Mouse (Mus musculus) heart, adult 2 months (tissue): ENCODE measurements at regions not wholly inside any gene's neighbourhood (a gene's known extent, or its start where the extent isn't known, plus 50 kb on each side); places are given as distances from the start of the nearest gene placed in this dataset.

Experiments used
- DNase-seq, 2 experiments: peaks; one replicate each; pipeline ENCODE4 v3.0.0; 2021
- H3K27ac ChIP-seq: fragments of 200-600 bp; 2 replicates; pipeline ENCODE4 v1.8.1; 2022
- H3K27me3 ChIP-seq: fragments of 200-500 bp; 2 replicates; pipeline ENCODE4 v1.6.1; 2012; ENCODE audit warnings: mild to moderate bottlenecking, low read length, inconsistent platforms, mixed read lengths; ENCODE audit not compliant: control insufficient read depth, insufficient read depth
- H3K36me3 ChIP-seq: fragments of 200-500 bp; 2 replicates; pipeline ENCODE4 v1.6.1; 2012; ENCODE audit warnings: low read length, inconsistent platforms; ENCODE audit not compliant: control insufficient read depth, insufficient read depth
- H3K4me1 ChIP-seq: fragments of 200-500 bp; 2 replicates; pipeline ENCODE4 v1.6.1; 2011; ENCODE audit warnings: low read length; ENCODE audit not compliant: control insufficient read depth, insufficient read depth
- H3K4me3 ChIP-seq: fragments of 200-600 bp; 2 replicates; pipeline ENCODE4 v1.8.1; 2022
- H3K79me2 ChIP-seq: fragments of 200-500 bp; replicated peaks from 2 replicates; pipeline ENCODE4 v1.6.1; 2012; ENCODE audit warnings: mild to moderate bottlenecking, inconsistent platforms, low read length, moderate library complexity, mixed read lengths; ENCODE audit not compliant: control insufficient read depth, insufficient read depth
- H3K9ac ChIP-seq: fragments of 200-500 bp; 2 replicates; pipeline ENCODE4 v1.6.1; 2012; ENCODE audit warnings: low read depth, mild to moderate bottlenecking, control low read depth, inconsistent platforms, low read length, mixed read lengths
- CTCF ChIP-seq: fragments of 200-600 bp; IDR thresholded peaks from 2 replicates; pipeline ENCODE4 v1.8.1; 2022; ENCODE audit warnings: antibody characterized with exemption, mild to moderate bottlenecking, moderate library complexity
- EP300 ChIP-seq: fragments of 200-500 bp; IDR thresholded peaks from 2 replicates; pipeline ENCODE4 v1.6.1; 2011; ENCODE audit warnings: low read depth, low read length, control low read depth; ENCODE audit not compliant: insufficient read depth
- POLR2A ChIP-seq: fragments of 200-500 bp; IDR thresholded peaks from 2 replicates; pipeline ENCODE4 v1.6.1; 2011; ENCODE audit warnings: mild to moderate bottlenecking, low read depth, low read length, control low read depth; ENCODE audit not compliant: insufficient read depth
- WGBS: fragments of 180-500 bp; shearing (Covaris S2); methylation state at CpG from one replicate; pipeline ENCODE4 v1.1.7; 2018; 5-methylcytosine and 5-hydroxymethylcytosine counted together
- intact Hi-C: fragments of 180-260 bp; cut with DNase I; formaldehyde crosslinking; loops from one replicate; pipeline ENCODE4 v1.15.1; 2025

DNA sequence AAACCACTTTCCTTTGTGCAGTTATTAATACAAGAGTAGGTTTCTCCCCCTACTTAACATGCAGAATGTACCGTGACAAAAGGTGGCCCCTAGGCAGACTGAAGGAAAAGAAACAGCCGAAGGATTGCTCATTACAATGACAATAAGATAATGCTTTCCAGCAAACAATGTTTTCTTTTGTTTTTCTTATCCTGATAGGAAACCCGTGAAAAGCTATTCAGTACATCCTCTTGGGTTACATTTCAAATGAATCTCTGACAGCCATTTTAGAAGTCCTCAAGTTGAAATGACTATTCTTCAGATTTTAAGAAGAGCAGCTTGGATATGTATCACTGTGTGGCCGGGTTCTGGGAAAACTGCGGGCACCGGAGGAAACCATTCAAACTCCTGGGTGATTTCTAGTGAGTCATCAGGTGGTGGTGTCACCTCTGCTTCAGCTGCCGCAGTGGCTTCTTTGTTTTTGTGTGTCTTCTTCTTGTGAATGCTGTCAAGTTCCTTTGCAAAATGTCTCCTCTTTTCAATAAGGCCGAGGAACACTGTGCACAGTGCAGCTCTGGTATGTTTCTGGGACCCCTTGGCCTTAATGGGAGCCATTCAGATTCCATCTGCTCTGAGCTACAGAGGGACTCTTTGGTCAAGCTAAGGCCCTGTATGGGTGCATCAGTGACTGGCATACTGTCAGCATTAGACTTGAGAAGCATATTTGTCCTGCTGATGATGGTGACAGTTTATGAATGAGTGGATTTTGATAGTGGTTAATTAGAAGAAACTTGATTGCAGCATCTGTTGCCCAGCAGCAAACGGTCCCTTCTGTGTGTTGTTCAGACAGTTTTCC, 393.1 kb downstream of the Rnd3 start:
- Histone ChIP-seq H3K9ac (no peak overlapping the region), H3K36me3 (no peaks in the 10 kb centered on the region), H3K79me2 (no peaks in the 10 kb centered on the region), H3K4me1 (no peaks in the 10 kb centered on the region), H3K4me3 (no peak overlapping the region), H3K27me3 (no peaks in the 10 kb centered on the region), H3K27ac (no peak overlapping the region)
- TF ChIP-seq CTCF (no peak), EP300 (no peak), POLR2A (no peak)
- no peak for DNase-seq
- 60% methylated on average over 9 of the region's 9 CpGs for WGBS
- intact Hi-C loops, result no loop called here

DNA sequence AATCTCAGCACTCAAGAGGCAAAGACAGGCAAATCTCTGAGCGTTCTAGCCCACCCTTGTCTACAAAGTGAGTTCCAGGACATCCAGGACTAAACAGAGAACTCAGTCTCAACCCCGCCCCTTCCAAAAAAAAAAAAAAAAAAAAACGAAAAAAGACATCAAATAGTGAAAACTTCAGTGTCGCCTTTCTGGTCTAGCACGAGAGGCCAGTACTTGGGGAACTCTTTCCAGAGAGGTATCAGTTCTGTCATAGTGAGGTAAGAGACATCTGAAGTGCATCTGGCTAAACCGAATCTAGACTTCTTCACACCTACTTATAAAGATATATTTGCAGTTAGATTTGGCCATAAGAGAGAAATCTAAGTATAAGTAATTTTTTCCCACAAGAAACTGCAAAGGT, 393.8 kb downstream of the Rnd3 start:
- H3K4me3 ChIP-seq, result no peak overlapping the region
- H3K36me3 ChIP-seq, result no peaks in the 10 kb centered on the region
- H3K4me1 ChIP-seq, result no peaks in the 10 kb centered on the region
- no peaks in the 10 kb centered on the region for H3K27me3 ChIP-seq
- no peaks in the 10 kb centered on the region for H3K79me2 ChIP-seq
- no peak for DNase-seq
- no peak for TF ChIP-seq EP300
- no peak for TF ChIP-seq POLR2A
- TF ChIP-seq CTCF, result no peak
- WGBS, result 76% methylated on average over 6 of the region's 6 CpGs
- intact Hi-C loops, result no loop called here
- H3K9ac ChIP-seq, result no peak overlapping the region
- H3K27ac ChIP-seq, result no peak overlapping the region

DNA sequence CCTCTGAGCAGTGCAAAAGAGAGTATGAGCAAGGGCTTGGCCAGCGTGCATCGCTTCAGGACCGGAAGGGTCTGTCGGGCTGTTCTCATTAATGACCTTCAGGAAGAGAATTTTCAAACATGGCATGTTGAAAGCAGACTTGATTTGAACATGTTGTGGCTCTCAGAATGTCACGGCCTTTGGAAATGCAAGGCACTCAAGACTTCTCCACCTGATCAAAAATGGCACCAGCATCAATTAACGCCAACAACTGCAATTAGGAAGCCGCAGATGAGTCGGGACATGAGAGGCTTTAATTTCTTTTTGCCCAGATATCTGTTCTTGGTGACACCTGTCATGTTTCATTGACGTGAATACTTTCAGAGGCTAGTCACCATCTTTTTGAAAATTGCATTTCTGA, 396.5 kb downstream of the Rnd3 start:
- no peak for DNase-seq
- intact Hi-C loops, result no loop called here
- Histone ChIP-seq H3K4me1 (no peaks in the 10 kb centered on the region), H3K9ac (no peak overlapping the region), H3K36me3 (no peaks in the 10 kb centered on the region), H3K79me2 (no peaks in the 10 kb centered on the region), H3K27ac (no peak overlapping the region), H3K4me3 (no peak overlapping the region), H3K27me3 (no peaks in the 10 kb centered on the region)
- WGBS, result 59% methylated on average over 9 of the region's 9 CpGs
- TF ChIP-seq EP300 (no peak), CTCF (no peak), POLR2A (no peak)

- WGBS, result 76% methylated on average over 5 of the region's 5 CpGs
- Histone ChIP-seq H3K79me2 (no peaks in the 10 kb centered on the region), H3K27ac (no peak overlapping the region), H3K36me3 (no peaks in the 10 kb centered on the region), H3K27me3 (no peaks in the 10 kb centered on the region), H3K4me3 (no peak overlapping the region), H3K4me1 (no peaks in the 10 kb centered on the region), H3K9ac (no peak overlapping the region)
- intact Hi-C loops, result no loop called here
- DNase-seq, result no peak
- TF ChIP-seq EP300, result no peak
- TF ChIP-seq POLR2A, result no peak
These were observed 398.1 kb downstream of the Rnd3 start for GRCm38 (mm10) chr2:50750799-50751198.

DNA sequence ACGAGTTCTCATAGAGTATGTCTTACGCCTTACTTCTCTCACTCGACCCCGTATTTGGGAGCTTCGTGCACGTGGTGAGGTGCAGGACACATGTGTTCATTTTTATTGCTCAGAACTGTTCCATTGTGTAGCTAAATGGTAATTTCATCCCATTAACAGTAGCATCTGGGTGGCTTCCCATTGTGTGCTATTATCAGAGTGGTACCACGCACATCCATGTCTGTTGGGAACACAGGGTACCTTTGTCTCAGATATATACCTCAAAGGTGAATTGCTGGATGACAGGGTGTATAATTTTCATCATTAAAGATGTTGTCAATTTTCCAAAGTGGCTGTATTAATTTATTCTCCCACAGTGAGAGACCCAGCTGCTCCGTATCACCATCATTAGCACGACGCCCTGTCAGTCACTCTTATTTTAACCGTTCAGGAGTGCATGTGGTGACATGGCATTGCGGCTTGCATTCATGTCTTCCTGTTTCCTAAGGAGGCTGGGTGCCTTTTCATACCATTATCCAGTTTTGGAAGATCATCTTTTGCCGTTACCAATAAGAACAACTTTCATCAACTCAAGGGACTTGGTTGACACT, 404.2 kb downstream of the Rnd3 start:
- Histone ChIP-seq H3K36me3 (no peaks in the 10 kb centered on the region), H3K4me1 (no peaks in the 10 kb centered on the region), H3K27ac (no peak overlapping the region), H3K4me3 (no peak overlapping the region), H3K79me2 (no peaks in the 10 kb centered on the region), H3K27me3 (no peaks in the 10 kb centered on the region), H3K9ac (no peak overlapping the region)
- 92% methylated on average over 13 of the region's 13 CpGs for WGBS
- no peak for DNase-seq
- intact Hi-C loops, result no loop called here
- TF ChIP-seq POLR2A (no peak), EP300 (no peak), CTCF (no peak)

DNA sequence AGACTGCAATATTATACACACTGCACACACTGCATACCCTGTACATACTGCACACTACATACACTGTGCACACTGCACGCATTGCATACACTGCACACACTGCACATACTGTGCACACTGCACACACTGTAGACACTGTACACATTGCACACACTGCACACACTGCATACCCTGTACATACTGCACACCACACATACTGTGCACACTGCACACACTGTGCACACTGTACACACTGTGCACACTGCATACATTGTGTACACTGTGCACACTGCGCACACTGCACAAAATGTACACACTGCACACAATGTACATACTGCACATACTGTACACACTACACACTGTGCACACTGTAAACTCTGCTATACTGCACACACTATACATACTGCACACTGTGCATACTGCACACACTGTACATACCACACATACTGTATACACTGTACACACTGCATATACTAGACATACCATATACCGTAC, 405.1 kb downstream of the Rnd3 start:
- no peaks in the 10 kb centered on the region for H3K27me3 ChIP-seq
- H3K36me3 ChIP-seq, result no peaks in the 10 kb centered on the region
- DNase-seq, result no peak
- H3K9ac ChIP-seq, result no peak overlapping the region
- TF ChIP-seq EP300 (no peak), POLR2A (no peak), CTCF (no peak)
- 95% methylated on average over 3 of the region's 3 CpGs for WGBS
- no peaks in the 10 kb centered on the region for H3K4me1 ChIP-seq
- no peak overlapping the region for H3K27ac ChIP-seq
- no peak overlapping the region for H3K4me3 ChIP-seq
- intact Hi-C loops, result no loop called here
- H3K79me2 ChIP-seq, result no peaks in the 10 kb centered on the region
